Mouse (Mus musculus): ENCODE results near the gene Golga1. TPM values are rescaled to one million over a fixed set of nuclear protein-coding genes. Genes with fewer than 3 reads are reported as not detected.

The Golga1 gene
- polyA plus RNA-seq, 1 experiment from 2014 or later = 23.2 TPM

GRCm38 (mm10) chr2:38975941-38976805 is 89.2 kb downstream of the Golga1 start:
- 67% methylated on average over 20 of the region's 21 CpGs for WGBS (ENCODE audit: insufficient replicate concordance)
- no peak overlapping the region for H3K9ac ChIP-seq (ENCODE audit: low read depth, low read length)
- H3K27ac ChIP-seq (ENCODE audit: low read depth, low read length) = no peak overlapping the region
- no peak overlapping the region for H3K4me3 ChIP-seq (ENCODE audit: low read depth, low read length)
- ATAC-seq (replicated peaks; ENCODE audit: insufficient number of reproducible peaks, low FRiP score, low TSS enrichment) = no peak
- no peaks in the 10 kb centered on the region for H3K27me3 ChIP-seq (ENCODE audit: control insufficient read depth, insufficient read depth, low read length)
- no peak overlapping the region for H3K4me2 ChIP-seq
- H3K9me3 ChIP-seq (replicated peaks; ENCODE audit: control insufficient read depth, low read length) = no peaks in the 10 kb centered on the region
- H3K4me1 ChIP-seq (ENCODE audit: control insufficient read depth, insufficient read depth, low read length) = no peaks in the 10 kb centered on the region
- no peaks in the 10 kb centered on the region for H3K36me3 ChIP-seq (ENCODE audit: control insufficient read depth, insufficient read depth, low read length)

- no peaks in the 10 kb centered on the region for H3K4me1 ChIP-seq (ENCODE audit: control insufficient read depth, insufficient read depth, low read length)
- ATAC-seq (replicated peaks; ENCODE audit: insufficient number of reproducible peaks, low FRiP score, low TSS enrichment) = no peak
- WGBS (ENCODE audit: insufficient replicate concordance) = 68% methylated on average over 3 of the region's 3 CpGs
- no peak overlapping the region for H3K4me2 ChIP-seq
- no peak overlapping the region for H3K9ac ChIP-seq (ENCODE audit: low read depth, low read length)
- no peaks in the 10 kb centered on the region for H3K36me3 ChIP-seq (ENCODE audit: control insufficient read depth, insufficient read depth, low read length)
- no peaks in the 10 kb centered on the region for H3K27me3 ChIP-seq (ENCODE audit: control insufficient read depth, insufficient read depth, low read length)
- no peak overlapping the region for H3K4me3 ChIP-seq (ENCODE audit: low read depth, low read length)
- H3K9me3 ChIP-seq (replicated peaks; ENCODE audit: control insufficient read depth, low read length) = no peaks in the 10 kb centered on the region
- H3K27ac ChIP-seq (ENCODE audit: low read depth, low read length) = no peak overlapping the region
These were observed 90.2 kb downstream of the Golga1 start for GRCm38 (mm10) chr2:38975181-38975580.

- Histone ChIP-seq H3K9me3 (replicated peaks; ENCODE audit: control insufficient read depth, low read length) (no peaks in the 10 kb centered on the region), H3K4me2 (no peak overlapping the region), H3K9ac (ENCODE audit: low read depth, low read length) (no peak overlapping the region), H3K36me3 (ENCODE audit: control insufficient read depth, insufficient read depth, low read length) (no peaks in the 10 kb centered on the region), H3K4me3 (ENCODE audit: low read depth, low read length) (no peak overlapping the region), H3K27me3 (ENCODE audit: control insufficient read depth, insufficient read depth, low read length) (no peaks in the 10 kb centered on the region), H3K27ac (ENCODE audit: low read depth, low read length) (no peak overlapping the region), H3K4me1 (ENCODE audit: control insufficient read depth, insufficient read depth, low read length) (no peaks in the 10 kb centered on the region)
- WGBS (ENCODE audit: insufficient replicate concordance) = 25% methylated on average over 2 of the region's 2 CpGs
- no peak for ATAC-seq (replicated peaks; ENCODE audit: insufficient number of reproducible peaks, low FRiP score, low TSS enrichment)
These were observed 91.2 kb downstream of the Golga1 start for GRCm38 (mm10) chr2:38974171-38974570.

GRCm38 (mm10) chr2:38973701-38974100 is 91.6 kb downstream of the Golga1 start:
- Histone ChIP-seq H3K9me3 (replicated peaks; ENCODE audit: control insufficient read depth, low read length) (no peaks in the 10 kb centered on the region), H3K27ac (ENCODE audit: low read depth, low read length) (no peak overlapping the region), H3K4me3 (ENCODE audit: low read depth, low read length) (no peak overlapping the region), H3K36me3 (ENCODE audit: control insufficient read depth, insufficient read depth, low read length) (no peaks in the 10 kb centered on the region), H3K9ac (ENCODE audit: low read depth, low read length) (no peak overlapping the region), H3K4me1 (ENCODE audit: control insufficient read depth, insufficient read depth, low read length) (no peaks in the 10 kb centered on the region), H3K27me3 (ENCODE audit: control insufficient read depth, insufficient read depth, low read length) (no peaks in the 10 kb centered on the region), H3K4me2 (no peak overlapping the region)
- 74% methylated on average over 7 of the region's 7 CpGs for WGBS (ENCODE audit: insufficient replicate concordance)
- ATAC-seq (replicated peaks; ENCODE audit: insufficient number of reproducible peaks, low FRiP score, low TSS enrichment) = no peak

GRCm38 (mm10) chr2:38973223-38973622 is 92.1 kb downstream of the Golga1 start:
- Histone ChIP-seq H3K27ac (ENCODE audit: low read depth, low read length) (no peak overlapping the region), H3K36me3 (ENCODE audit: control insufficient read depth, insufficient read depth, low read length) (no peaks in the 10 kb centered on the region), H3K4me3 (ENCODE audit: low read depth, low read length) (no peak overlapping the region), H3K27me3 (ENCODE audit: control insufficient read depth, insufficient read depth, low read length) (no peaks in the 10 kb centered on the region), H3K4me2 (no peak overlapping the region), H3K9ac (ENCODE audit: low read depth, low read length) (no peak overlapping the region), H3K4me1 (ENCODE audit: control insufficient read depth, insufficient read depth, low read length) (no peaks in the 10 kb centered on the region), H3K9me3 (replicated peaks; ENCODE audit: control insufficient read depth, low read length) (no peaks in the 10 kb centered on the region)
- 29% methylated on average over 2 of the region's 2 CpGs for WGBS (ENCODE audit: insufficient replicate concordance)
- no peak for ATAC-seq (replicated peaks; ENCODE audit: insufficient number of reproducible peaks, low FRiP score, low TSS enrichment)

- H3K4me2 ChIP-seq = no peak overlapping the region
- no peak overlapping the region for H3K9ac ChIP-seq (ENCODE audit: low read depth, low read length)
- H3K4me3 ChIP-seq (ENCODE audit: low read depth, low read length) = no peak overlapping the region
- H3K27me3 ChIP-seq (ENCODE audit: control insufficient read depth, insufficient read depth, low read length) = no peaks in the 10 kb centered on the region
- no peaks in the 10 kb centered on the region for H3K36me3 ChIP-seq (ENCODE audit: control insufficient read depth, insufficient read depth, low read length)
- H3K27ac ChIP-seq (ENCODE audit: low read depth, low read length) = no peak overlapping the region
- H3K9me3 ChIP-seq (replicated peaks; ENCODE audit: control insufficient read depth, low read length) = no peaks in the 10 kb centered on the region
- no peaks in the 10 kb centered on the region for H3K4me1 ChIP-seq (ENCODE audit: control insufficient read depth, insufficient read depth, low read length)
- no peak for ATAC-seq (replicated peaks; ENCODE audit: insufficient number of reproducible peaks, low FRiP score, low TSS enrichment)
- WGBS (ENCODE audit: insufficient replicate concordance) = 78% methylated on average over 5 of the region's 5 CpGs
These were observed 95.3 kb downstream of the Golga1 start for GRCm38 (mm10) chr2:38970057-38970456.

- ATAC-seq (replicated peaks; ENCODE audit: insufficient number of reproducible peaks, low FRiP score, low TSS enrichment) = no peak
- Histone ChIP-seq H3K27me3 (ENCODE audit: control insufficient read depth, insufficient read depth, low read length) (no peaks in the 10 kb centered on the region), H3K4me2 (no peak overlapping the region), H3K9me3 (replicated peaks; ENCODE audit: control insufficient read depth, low read length) (no peaks in the 10 kb centered on the region), H3K27ac (ENCODE audit: low read depth, low read length) (no peak overlapping the region), H3K9ac (ENCODE audit: low read depth, low read length) (no peak overlapping the region), H3K4me1 (ENCODE audit: control insufficient read depth, insufficient read depth, low read length) (no peaks in the 10 kb centered on the region), H3K4me3 (ENCODE audit: low read depth, low read length) (no peak overlapping the region), H3K36me3 (ENCODE audit: control insufficient read depth, insufficient read depth, low read length) (no peaks in the 10 kb centered on the region)
- WGBS (ENCODE audit: insufficient replicate concordance) = 82% methylated on average over 2 of the region's 2 CpGs
These were observed 95.7 kb downstream of the Golga1 start for GRCm38 (mm10) chr2:38969650-38970049.

Measured in heart, embryonic 11.5 days (tissue).